Mouse (Mus musculus) activated CD4-positive, CD25-positive, alpha-beta regulatory T cell, adult 9 weeks (primary cell): Measurements from ENCODE around the gene Angptl6. TPM values are rescaled to one million over a fixed set of nuclear protein-coding genes. Genes with fewer than 3 reads are reported as not detected.

Experiments
- polyA plus RNA-seq: library from polyadenylated mRNA; unstranded; fragments of 100-300 nt; shearing (Covaris generic); gene quantifications from one replicate; pipeline ENCODE4 v1.2.1, GENCODE M21; 2017

Gene Angptl6
- 0.49 TPM for polyA plus RNA-seq

GRCm38 (mm10) chr9:20879097-20879792 is at the start of gene Angptl6:
Angptl6 (minus strand) TSS chr9:20879727.

DNA sequence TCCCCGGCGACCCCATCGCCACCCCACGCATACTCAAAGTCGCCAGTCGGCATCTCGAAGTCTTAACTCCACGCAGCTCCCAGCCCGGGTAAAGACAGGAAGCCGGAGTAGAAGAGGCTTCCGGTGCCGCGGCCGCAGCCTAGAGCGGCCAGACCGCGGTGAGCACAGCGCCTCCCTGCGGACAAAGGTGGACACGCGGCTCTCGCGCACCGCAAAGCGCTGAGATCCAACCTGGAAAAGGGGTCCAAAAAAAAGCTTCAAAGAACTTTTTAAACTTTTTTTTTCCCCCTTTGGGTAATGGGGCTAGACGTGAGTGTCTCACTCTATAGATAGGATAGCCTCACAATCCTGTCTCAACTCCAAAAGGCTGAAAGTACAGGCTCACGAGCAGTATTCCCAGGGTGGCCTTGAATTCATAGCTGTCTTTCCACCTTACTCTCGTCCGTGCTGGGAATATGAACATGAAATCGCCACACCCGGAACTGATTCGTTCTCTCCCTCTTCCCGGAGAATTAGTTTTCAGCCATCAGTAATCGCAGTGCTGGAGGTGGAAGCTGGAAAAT is 19.1 kb upstream of the Angptl6 start, which contains the start of gene Eif3g:
Gene Eif3g (minus strand): TSS at position 113 of the 563 bp plus-strand sequence.

DNA sequence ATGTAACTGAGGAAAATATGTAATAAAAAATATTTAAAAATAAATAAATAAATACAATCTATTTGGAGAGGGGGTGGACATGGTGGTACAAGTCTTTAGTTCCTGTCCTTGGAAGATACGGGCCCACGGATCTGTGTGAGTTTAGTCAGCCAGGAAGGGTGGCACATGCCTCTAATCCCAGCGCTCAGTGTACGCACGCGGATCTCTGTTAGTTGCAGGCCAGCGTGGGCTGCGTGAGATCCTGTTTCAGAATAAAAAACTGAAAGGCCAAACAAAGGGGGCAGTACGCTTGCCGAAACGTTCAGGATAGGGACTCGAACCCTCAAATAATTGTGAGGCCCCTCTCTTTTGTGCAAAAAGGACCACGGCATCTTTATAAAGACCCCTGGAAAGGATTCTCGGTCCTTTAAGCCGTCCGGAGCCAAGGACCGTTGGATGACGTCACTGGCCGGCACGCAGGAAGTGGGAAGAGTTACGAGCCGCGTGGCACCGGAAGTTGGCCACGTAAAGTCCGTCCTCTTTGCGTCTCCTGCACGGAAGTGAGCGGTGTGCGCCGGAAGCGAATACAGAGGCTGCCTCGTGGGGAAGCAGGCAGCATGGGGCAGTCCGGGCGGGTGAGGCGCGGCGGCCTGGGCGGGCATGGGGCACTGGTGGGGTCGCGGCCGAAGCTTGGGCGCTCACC is 8.3 kb upstream of the Angptl6 start, which contains the start of gene Ppan:
Gene Ppan (plus strand): TSS at position 472 of the 682 bp plus-strand sequence.

GRCm38 (mm10) chr9:20868448-20869001 is 11.0 kb downstream of the Angptl6 start, which contains the start of gene A230050P20Rik:
A230050P20Rik (plus strand) TSS chr9:20868642.

Other genes starting within 250 kb of the Angptl6 start
- gene Ubl5, start 236.8 kb downstream of the Angptl6 start, polyA plus RNA-seq, result 433 TPM
- 58.8 TPM for gene Fbxl12, start 235.0 kb downstream of the Angptl6 start, polyA plus RNA-seq
- 28.6 TPM for gene Pin1, start 227.6 kb downstream of the Angptl6 start, polyA plus RNA-seq
- gene Olfm2, start 133.4 kb downstream of the Angptl6 start, polyA plus RNA-seq, result 1.7 TPM
- 0.15 TPM for gene Col5a3, start 64.7 kb downstream of the Angptl6 start, polyA plus RNA-seq
- gene Rdh8, start 61.2 kb downstream of the Angptl6 start, polyA plus RNA-seq, result not detected
- gene A230050P20Rik, start 11.1 kb downstream of the Angptl6 start, polyA plus RNA-seq, result 52.0 TPM
- 84.2 TPM for gene Ppan, start 8.4 kb upstream of the Angptl6 start, polyA plus RNA-seq
- 248 TPM for gene Eif3g, start 18.9 kb upstream of the Angptl6 start, polyA plus RNA-seq
- gene Dnmt1, start 80.2 kb upstream of the Angptl6 start, polyA plus RNA-seq, result 92.3 TPM
- 24.4 TPM for gene S1pr2, start 97.1 kb upstream of the Angptl6 start, polyA plus RNA-seq
- 128 TPM for gene Mrpl4, start 123.0 kb upstream of the Angptl6 start, polyA plus RNA-seq
- gene Icam1, start 136.3 kb upstream of the Angptl6 start, polyA plus RNA-seq, result 132 TPM
- 1.9 TPM for gene Icam4, start 149.6 kb upstream of the Angptl6 start, polyA plus RNA-seq
- gene Icam5, start 152.3 kb upstream of the Angptl6 start, polyA plus RNA-seq, result 0.79 TPM
- not detected for gene Zglp1, start 187.4 kb upstream of the Angptl6 start, polyA plus RNA-seq
- 0.20 TPM for gene Gm49373, start 193.4 kb upstream of the Angptl6 start, polyA plus RNA-seq
- gene Fdx1l, start 193.9 kb upstream of the Angptl6 start, polyA plus RNA-seq, result 35.0 TPM
- gene Gm38431, start 212.3 kb upstream of the Angptl6 start, polyA plus RNA-seq, result 6.8 TPM
- gene Raver1, start 212.3 kb upstream of the Angptl6 start, polyA plus RNA-seq, result 73.3 TPM